Mouse (Mus musculus): ENCODE measurements at regions not wholly inside any gene's neighbourhood (a gene's known extent, or its start where the extent isn't known, plus 50 kb on each side); places are given as distances from the start of the nearest gene placed in this dataset.

GRCm38 (mm10) chr9:85499006-85499405 is 171.9 kb upstream of the Tent5a start:
- Histone ChIP-seq H3K36me3 (no peaks in the 10 kb centered on the region), H3K4me3 (replicated peaks) (no peak overlapping the region), H3K9ac (no peak overlapping the region), H3K27me3 (replicated peaks) (no peaks in the 10 kb centered on the region), H3K4me2 (no peak overlapping the region), H3K9me3 (no peaks in the 10 kb centered on the region), H3K27ac (no peak overlapping the region), H3K4me1 (no peaks in the 10 kb centered on the region)
- WGBS: 89% methylated on average over 4 of the region's 4 CpGs
- ATAC-seq (ENCODE audit: insufficient read depth, low FRiP score, low read depth): no peak

DNA sequence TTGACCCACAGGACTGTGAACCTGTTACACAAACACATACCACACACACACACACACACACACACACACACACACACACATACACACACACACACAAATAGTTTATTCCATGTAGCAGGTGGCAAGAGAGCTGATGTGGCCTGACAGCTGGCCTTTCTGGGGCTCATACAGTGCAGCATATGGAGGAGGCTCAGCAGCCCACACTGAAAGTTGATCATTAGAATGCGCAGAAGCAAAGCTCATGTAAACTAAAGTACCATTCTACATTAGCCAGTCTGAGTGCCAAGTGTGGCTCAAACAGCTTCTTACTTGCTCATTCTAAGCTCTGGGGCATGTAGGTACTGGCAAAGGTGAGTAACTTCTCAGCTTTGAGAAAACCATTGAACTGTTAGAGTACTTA is 170.2 kb upstream of the Tent5a start:
- no peaks in the 10 kb centered on the region for H3K9me3 ChIP-seq
- H3K4me1 ChIP-seq: no peaks in the 10 kb centered on the region
- WGBS: 91% methylated on average over 1 of the region's 1 CpGs
- no peak overlapping the region for H3K9ac ChIP-seq
- no peak overlapping the region for H3K4me3 ChIP-seq (replicated peaks)
- H3K36me3 ChIP-seq: no peaks in the 10 kb centered on the region
- H3K4me2 ChIP-seq: no peak overlapping the region
- H3K27ac ChIP-seq: no peak overlapping the region
- no peaks in the 10 kb centered on the region for H3K27me3 ChIP-seq (replicated peaks)
- ATAC-seq (ENCODE audit: insufficient read depth, low FRiP score, low read depth): no peak

- Histone ChIP-seq H3K27ac (no peak overlapping the region), H3K9me3 (no peaks in the 10 kb centered on the region), H3K9ac (no peak overlapping the region), H3K36me3 (no peaks in the 10 kb centered on the region), H3K4me2 (no peak overlapping the region), H3K4me3 (replicated peaks) (no peak overlapping the region), H3K4me1 (no peaks in the 10 kb centered on the region), H3K27me3 (replicated peaks) (no peaks in the 10 kb centered on the region)
- WGBS: 73% methylated on average over 8 of the region's 8 CpGs
- no peak for ATAC-seq (ENCODE audit: insufficient read depth, low FRiP score, low read depth)
These were observed 169.5 kb upstream of the Tent5a start for GRCm38 (mm10) chr9:85496506-85497239.

DNA sequence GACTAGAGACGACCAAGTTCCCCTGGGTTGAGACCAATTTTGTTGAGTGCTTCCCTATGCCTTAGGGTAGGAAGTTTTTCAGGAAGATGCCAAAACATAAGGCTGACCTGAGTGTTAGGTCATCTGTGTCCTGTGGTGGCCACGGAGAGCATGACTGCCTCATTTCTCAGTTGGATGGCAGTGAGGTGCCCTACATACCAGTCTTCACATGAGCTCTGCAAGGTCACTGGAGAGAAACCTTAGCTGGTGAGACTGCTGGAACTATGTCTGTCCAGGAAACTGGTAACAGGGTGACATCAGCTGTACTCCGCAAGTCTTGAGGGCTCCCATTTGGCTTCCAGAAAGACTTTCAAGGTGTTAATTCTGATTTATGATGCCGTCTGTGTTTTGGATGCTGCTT is 167.9 kb upstream of the Tent5a start:
- Histone ChIP-seq H3K27me3 (replicated peaks) (no peaks in the 10 kb centered on the region), H3K4me1 (no peaks in the 10 kb centered on the region), H3K9ac (no peak overlapping the region), H3K9me3 (no peaks in the 10 kb centered on the region), H3K36me3 (no peaks in the 10 kb centered on the region), H3K27ac (no peak overlapping the region), H3K4me2 (no peak overlapping the region), H3K4me3 (replicated peaks) (no peak overlapping the region)
- no peak for ATAC-seq (ENCODE audit: insufficient read depth, low FRiP score, low read depth)
- 76% methylated on average over 4 of the region's 4 CpGs for WGBS

- no peak overlapping the region for H3K9ac ChIP-seq
- no peaks in the 10 kb centered on the region for H3K36me3 ChIP-seq
- no peak overlapping the region for H3K27ac ChIP-seq
- no peaks in the 10 kb centered on the region for H3K4me1 ChIP-seq
- H3K4me2 ChIP-seq: no peak overlapping the region
- H3K4me3 ChIP-seq (replicated peaks): no peak overlapping the region
- no peaks in the 10 kb centered on the region for H3K27me3 ChIP-seq (replicated peaks)
- 51% methylated on average over 4 of the region's 4 CpGs for WGBS
- no peaks in the 10 kb centered on the region for H3K9me3 ChIP-seq
- no peak for ATAC-seq (ENCODE audit: insufficient read depth, low FRiP score, low read depth)
These were observed 166.6 kb upstream of the Tent5a start for GRCm38 (mm10) chr9:85493760-85494159.

DNA sequence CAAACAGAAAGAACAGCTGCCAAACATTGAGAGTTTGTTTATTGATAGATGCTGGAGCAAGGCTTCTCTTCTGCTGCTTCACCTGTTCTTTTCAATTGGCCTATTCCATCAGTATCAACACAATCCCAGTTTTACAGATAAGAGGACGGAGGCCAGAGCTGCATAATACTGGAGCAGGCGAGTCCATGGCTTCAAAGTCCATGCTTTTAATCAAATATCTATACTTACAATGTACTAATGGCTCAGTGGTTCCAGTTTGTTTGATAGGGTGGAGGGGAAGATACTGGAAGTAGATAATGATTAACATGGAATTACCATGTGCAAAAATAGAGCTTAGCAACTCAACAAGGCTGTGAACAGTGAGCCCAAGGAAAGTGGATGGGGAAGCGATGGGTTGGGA is 163.2 kb upstream of the Tent5a start:
- ATAC-seq (ENCODE audit: insufficient read depth, low FRiP score, low read depth): peak; percentile 56; the same call in 1 of the 2 replicates
- Histone ChIP-seq H3K27ac (no peak overlapping the region), H3K9me3 (no peaks in the 10 kb centered on the region), H3K36me3 (no peaks in the 10 kb centered on the region), H3K27me3 (replicated peaks) (no peaks in the 10 kb centered on the region), H3K4me1 (no peaks in the 10 kb centered on the region), H3K4me3 (replicated peaks) (no peak overlapping the region), H3K4me2 (no peak overlapping the region), H3K9ac (no peak overlapping the region)
- 82% methylated on average over 3 of the region's 3 CpGs for WGBS

DNA sequence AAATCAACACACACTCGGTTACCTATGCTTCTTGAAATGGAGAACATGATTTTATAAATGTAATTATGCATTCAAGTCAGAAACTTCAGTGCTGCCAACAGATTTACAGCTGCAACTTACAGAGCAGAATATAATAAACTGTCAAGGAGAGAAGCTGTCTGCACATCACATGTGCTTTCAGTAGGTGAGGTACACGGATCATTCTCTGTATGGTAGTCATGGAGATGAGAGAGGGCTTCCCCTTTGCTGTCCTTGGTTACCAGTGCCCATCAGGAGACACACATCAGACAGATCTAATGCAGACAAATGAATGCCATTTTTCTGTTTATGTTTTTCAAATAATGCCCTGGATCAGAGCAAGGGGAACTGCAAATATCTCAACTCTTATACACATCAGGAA is 160.8 kb upstream of the Tent5a start:
- no peaks in the 10 kb centered on the region for H3K4me1 ChIP-seq
- WGBS: 22% methylated on average over 2 of the region's 2 CpGs
- no peaks in the 10 kb centered on the region for H3K9me3 ChIP-seq
- ATAC-seq (ENCODE audit: insufficient read depth, low FRiP score, low read depth): no peak
- H3K36me3 ChIP-seq: no peaks in the 10 kb centered on the region
- H3K4me2 ChIP-seq: no peak overlapping the region
- no peak overlapping the region for H3K27ac ChIP-seq
- no peak overlapping the region for H3K4me3 ChIP-seq (replicated peaks)
- H3K27me3 ChIP-seq (replicated peaks): no peaks in the 10 kb centered on the region
- no peak overlapping the region for H3K9ac ChIP-seq

DNA sequence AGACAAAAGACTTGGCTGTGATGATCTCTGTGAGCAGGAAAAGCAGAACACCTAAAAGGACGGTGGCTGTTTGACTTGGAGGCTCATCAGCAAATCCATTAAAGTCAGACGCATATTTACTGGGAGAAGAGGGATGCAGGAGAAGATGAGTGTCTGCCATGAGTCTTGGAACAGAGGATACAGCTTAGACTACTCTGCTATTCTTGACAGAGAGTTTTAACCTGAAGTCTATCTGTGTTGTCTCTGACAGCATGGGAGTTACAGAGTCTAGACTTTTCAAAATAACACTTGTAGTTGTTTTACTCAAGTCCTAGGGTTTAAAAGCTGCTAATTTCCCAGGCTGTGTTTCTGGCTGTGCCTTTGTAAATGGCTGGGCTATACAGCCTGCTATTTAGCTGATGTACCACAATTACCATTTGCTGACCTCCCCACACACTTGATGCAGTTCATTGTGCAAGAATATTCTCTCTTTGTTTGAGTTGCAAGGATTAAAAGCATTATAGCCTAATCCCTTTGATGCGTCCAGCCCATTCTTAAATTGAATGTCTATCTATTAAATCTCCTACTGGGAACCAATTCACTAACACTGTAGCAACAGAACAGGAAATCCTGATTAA is 160.0 kb upstream of the Tent5a start:
- ATAC-seq (ENCODE audit: insufficient read depth, low FRiP score, low read depth): no peak
- H3K4me2 ChIP-seq: no peak overlapping the region
- no peaks in the 10 kb centered on the region for H3K27me3 ChIP-seq (replicated peaks)
- H3K9ac ChIP-seq: no peak overlapping the region
- no peaks in the 10 kb centered on the region for H3K9me3 ChIP-seq
- 33% methylated on average over 3 of the region's 3 CpGs for WGBS
- H3K4me1 ChIP-seq: no peaks in the 10 kb centered on the region
- H3K36me3 ChIP-seq: no peaks in the 10 kb centered on the region
- H3K4me3 ChIP-seq (replicated peaks): no peak overlapping the region
- H3K27ac ChIP-seq: no peak overlapping the region

- H3K9ac ChIP-seq: no peak overlapping the region
- H3K27ac ChIP-seq: no peak overlapping the region
- H3K27me3 ChIP-seq (replicated peaks): no peaks in the 10 kb centered on the region
- no peak for ATAC-seq (ENCODE audit: insufficient read depth, low FRiP score, low read depth)
- H3K4me2 ChIP-seq: no peak overlapping the region
- no peaks in the 10 kb centered on the region for H3K9me3 ChIP-seq
- no peaks in the 10 kb centered on the region for H3K4me1 ChIP-seq
- WGBS: 92% methylated on average over 1 of the region's 1 CpGs
- H3K4me3 ChIP-seq (replicated peaks): no peak overlapping the region
- no peaks in the 10 kb centered on the region for H3K36me3 ChIP-seq
These were observed 158.6 kb upstream of the Tent5a start for GRCm38 (mm10) chr9:85485749-85486148.

- Histone ChIP-seq H3K27me3 (replicated peaks) (no peaks in the 10 kb centered on the region), H3K36me3 (no peaks in the 10 kb centered on the region), H3K9ac (no peak overlapping the region), H3K9me3 (no peaks in the 10 kb centered on the region), H3K4me1 (no peaks in the 10 kb centered on the region), H3K4me3 (replicated peaks) (no peak overlapping the region), H3K27ac (no peak overlapping the region), H3K4me2 (no peak overlapping the region)
- WGBS: 92% methylated on average over 4 of the region's 4 CpGs
- no peak for ATAC-seq (ENCODE audit: insufficient read depth, low FRiP score, low read depth)
These were observed 156.1 kb upstream of the Tent5a start for GRCm38 (mm10) chr9:85483248-85483647.

GRCm38 (mm10) chr9:85480566-85480965 is 153.4 kb upstream of the Tent5a start:
- H3K36me3 ChIP-seq: no peaks in the 10 kb centered on the region
- H3K27ac ChIP-seq: no peak overlapping the region
- WGBS: 63% methylated on average over 2 of the region's 2 CpGs
- H3K4me1 ChIP-seq: no peaks in the 10 kb centered on the region
- no peak overlapping the region for H3K4me3 ChIP-seq (replicated peaks)
- ATAC-seq (ENCODE audit: insufficient read depth, low FRiP score, low read depth): no peak
- no peak overlapping the region for H3K4me2 ChIP-seq
- no peaks in the 10 kb centered on the region for H3K9me3 ChIP-seq
- no peak overlapping the region for H3K9ac ChIP-seq
- H3K27me3 ChIP-seq (replicated peaks): no peaks in the 10 kb centered on the region

GRCm38 (mm10) chr9:85475214-85475613 is 148.1 kb upstream of the Tent5a start:
- H3K27me3 ChIP-seq (replicated peaks): no peaks in the 10 kb centered on the region
- H3K9ac ChIP-seq: no peak overlapping the region
- no peaks in the 10 kb centered on the region for H3K4me1 ChIP-seq
- no peaks in the 10 kb centered on the region for H3K36me3 ChIP-seq
- no peak overlapping the region for H3K27ac ChIP-seq
- no peak for ATAC-seq (ENCODE audit: insufficient read depth, low FRiP score, low read depth)
- WGBS: 77% methylated on average over 3 of the region's 3 CpGs
- H3K4me3 ChIP-seq (replicated peaks): no peak overlapping the region
- H3K9me3 ChIP-seq: no peaks in the 10 kb centered on the region
- no peak overlapping the region for H3K4me2 ChIP-seq
